Mouse (Mus musculus) A20 (cell line): Measurements from ENCODE around the gene Lmbr1.
"Not testable (repeated sequence)": the region's sequence is repeated elsewhere in the genome, so short reads cannot be mapped to it uniquely, and the experiment has no call there.

ENCODE experiments used
- DNase-seq: peaks from one replicate; pipeline ENCODE4 v3.0.0-alpha.2; 2011; ENCODE audit warnings: low read depth, low spot score

Lmbr1 gene

GRCm38 (mm10) chr5:29378298-29379036, at the start of gene Lmbr1:
Lmbr1 (minus strand) TSS chr5:29378390.
- no peak for DNase-seq

- not testable (repeated sequence) for DNase-seq
Measured at GRCm38 (mm10) chr5:29423330-29423729, 45.1 kb upstream of the Lmbr1 start.

- DNase-seq: no peak
Measured at GRCm38 (mm10) chr5:29413041-29413440, 34.9 kb upstream of the Lmbr1 start.

GRCm38 (mm10) chr5:29410854-29411253, 32.7 kb upstream of the Lmbr1 start:
- DNase-seq: no peak

DNA sequence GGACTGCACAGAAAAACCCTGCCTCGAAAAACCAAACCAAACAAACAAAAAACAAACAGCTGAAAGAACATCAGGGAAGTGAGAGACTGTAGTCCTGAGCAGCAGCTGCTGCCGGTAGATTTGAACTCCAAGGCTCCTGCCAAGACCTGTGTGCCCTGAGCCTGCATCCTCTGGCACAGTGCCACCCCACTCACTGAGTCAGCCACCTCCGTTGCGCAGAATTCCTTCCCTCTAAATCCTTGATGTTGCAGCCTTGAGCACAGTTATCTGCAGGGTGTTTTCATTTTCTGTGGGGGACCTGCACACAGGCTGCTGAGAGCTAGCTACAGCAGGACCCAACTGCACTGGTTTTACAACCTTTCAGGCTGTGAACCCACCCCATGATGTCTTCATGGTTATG, 20.2 kb upstream of the Lmbr1 start:
- no peak for DNase-seq

DNA sequence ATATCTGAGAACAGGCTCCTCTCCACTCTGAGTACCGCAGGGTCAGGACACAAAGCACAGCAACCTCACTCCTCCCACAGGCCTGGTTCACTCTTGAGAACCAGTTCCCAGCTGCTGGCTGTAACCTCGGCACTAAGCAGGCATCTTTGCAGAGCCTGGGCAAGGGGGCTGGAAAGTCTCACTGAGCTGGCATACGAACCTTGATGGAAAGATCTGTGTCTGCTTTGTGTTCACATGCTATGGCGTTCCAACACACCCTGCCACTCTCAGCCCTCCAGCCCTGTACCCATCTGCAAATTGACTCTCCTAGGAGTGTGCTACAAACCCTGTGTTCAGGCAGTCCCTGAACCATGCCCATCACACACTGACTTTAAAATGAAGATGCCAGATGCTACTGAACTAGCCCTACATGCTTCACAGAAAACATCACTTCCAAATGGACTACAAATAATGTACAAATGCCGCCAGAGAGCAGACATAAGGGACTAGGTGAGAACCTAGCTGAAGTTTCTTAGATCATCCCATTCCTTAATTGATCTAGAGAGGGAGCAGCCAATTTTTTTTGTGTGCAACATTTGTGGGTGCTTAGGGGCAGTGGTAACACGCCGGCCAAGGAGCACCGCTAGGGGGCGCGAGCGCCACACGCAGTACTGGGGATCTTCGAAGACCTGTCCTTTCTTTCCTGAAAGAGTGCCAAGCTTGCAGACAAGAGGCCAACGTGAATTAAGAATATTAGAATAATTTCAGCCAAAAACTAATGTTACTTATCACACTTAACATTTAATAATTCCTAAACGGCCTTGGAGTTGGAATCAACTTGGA, 11.0 kb upstream of the Lmbr1 start:
- DNase-seq: peak; percentile 70

- DNase-seq: no peak
Measured at GRCm38 (mm10) chr5:29388181-29388943, 10.2 kb upstream of the Lmbr1 start.

GRCm38 (mm10) chr5:29387591-29387990, 9.4 kb upstream of the Lmbr1 start:
- no peak for DNase-seq

GRCm38 (mm10) chr5:29382776-29383175, 4.6 kb upstream of the Lmbr1 start:
- no peak for DNase-seq

DNA sequence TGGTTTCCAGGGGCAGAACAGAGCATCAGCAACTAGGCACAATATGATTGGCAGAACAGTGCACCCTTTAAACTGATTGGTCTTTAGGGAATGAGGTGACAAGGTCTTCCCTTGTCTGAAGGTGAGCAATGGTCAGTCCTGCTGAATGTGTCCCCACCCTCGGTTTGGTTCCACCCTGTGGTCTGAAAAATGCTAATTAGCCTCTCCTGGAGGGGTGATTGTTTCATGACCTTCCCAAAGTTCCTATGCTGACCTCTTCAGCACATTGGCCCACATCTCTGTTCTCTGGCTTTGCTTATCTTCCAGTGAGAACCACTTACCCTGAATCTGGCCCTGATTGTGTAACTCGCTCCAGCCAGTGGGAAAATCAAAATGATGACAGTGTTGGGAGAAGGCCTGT, 1.9 kb upstream of the Lmbr1 start:
- DNase-seq: no peak

DNA sequence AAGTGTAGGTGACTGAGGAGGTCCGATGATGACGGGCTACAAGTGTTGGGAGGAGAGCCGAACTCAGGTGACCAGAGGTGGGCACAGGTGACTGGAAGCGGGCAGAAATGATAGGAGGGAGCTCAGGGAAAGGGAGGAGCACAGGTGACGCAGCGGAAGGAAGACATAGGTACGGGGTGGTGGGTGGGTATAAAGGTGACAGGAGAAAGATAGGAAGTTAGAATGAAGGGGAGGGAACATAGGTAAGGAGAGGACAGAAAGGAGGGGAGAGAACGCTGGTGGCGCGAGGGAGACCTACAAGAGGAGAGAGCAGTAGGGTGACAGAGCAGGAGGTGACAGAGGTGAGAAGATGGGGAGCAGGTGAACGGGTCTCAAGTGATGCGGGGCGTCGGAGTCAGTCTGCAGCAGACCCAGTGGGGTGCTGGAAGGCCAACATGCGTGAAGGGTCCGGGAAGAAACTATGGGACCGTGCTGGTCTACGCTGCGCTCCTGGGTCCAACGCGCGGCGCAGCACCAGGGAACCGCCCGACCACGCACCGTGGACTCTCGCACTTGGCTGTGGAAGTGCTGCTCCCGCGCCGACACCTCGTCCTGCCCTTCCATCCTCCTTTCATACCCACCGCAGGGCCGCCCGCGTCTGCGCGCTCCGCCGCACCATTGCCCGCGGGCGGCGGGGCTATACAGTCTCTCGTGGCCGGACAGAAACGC, 446 bp downstream of the Lmbr1 start:
- no peak for DNase-seq

- no peak for DNase-seq
Measured at GRCm38 (mm10) chr5:29363511-29363910, 14.7 kb downstream of the Lmbr1 start.

GRCm38 (mm10) chr5:29335836-29336235, 42.4 kb downstream of the Lmbr1 start:
- peak; percentile 46 for DNase-seq

DNA sequence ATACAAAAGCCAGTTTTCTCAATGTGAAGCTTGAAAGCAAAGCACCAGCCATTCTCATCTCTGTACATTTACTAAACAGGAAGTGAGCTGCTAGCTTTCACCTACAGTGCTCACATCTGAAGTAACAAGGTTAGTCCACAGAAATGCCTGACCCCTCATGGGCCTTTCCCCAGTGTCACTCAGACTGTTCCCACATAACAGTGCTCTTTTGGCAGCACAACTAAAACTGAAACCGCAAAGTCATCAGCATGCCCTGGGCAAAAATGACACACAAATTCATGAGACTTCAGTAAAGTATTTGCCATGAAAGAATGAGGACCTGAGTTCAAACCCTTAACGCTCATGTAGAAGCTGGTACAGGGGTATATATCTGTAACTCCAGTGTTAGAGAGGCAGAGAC, 55.7 kb downstream of the Lmbr1 start:
- peak; percentile 14 for DNase-seq

DNA sequence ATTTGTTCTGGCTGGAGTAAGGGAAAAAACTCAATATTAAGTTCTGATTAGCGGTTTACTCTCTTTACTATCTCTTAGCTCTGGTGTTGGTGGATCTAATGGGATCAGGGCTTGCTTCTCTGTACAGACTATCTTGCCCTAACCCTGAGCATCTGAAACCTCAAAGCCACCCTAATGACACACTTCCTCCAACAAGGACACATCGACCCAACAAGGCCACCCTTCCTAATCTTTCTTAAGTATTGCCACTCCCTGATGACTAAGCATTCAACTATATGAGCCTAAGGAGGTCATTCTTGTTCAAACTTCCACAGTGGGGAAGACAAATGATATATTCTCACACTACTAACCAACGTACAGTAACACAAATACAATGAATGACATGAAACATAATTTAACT, 69.0 kb downstream of the Lmbr1 start:
- DNase-seq: no peak

DNA sequence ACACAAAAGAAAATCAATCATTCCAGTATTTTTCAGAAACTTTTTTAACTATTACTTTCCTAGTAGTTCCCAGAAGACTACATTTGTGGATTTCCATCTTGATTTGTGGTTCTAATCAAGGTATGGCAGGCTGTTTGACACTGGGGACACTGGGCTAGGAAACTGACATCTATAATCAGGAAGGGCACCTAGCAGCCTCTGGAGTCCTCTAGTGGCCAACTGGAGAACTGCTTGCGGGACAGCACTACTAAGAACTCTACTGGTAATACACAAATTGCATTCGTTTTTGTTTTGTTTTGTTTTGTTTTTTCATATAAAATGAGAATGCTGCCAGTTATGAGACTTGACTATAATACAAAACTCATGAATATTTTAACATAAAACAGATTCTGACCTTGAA, 85.0 kb downstream of the Lmbr1 start:
- peak; percentile 67 for DNase-seq

- DNase-seq: no peak
Measured at GRCm38 (mm10) chr5:29290110-29290509, 88.1 kb downstream of the Lmbr1 start.

DNA sequence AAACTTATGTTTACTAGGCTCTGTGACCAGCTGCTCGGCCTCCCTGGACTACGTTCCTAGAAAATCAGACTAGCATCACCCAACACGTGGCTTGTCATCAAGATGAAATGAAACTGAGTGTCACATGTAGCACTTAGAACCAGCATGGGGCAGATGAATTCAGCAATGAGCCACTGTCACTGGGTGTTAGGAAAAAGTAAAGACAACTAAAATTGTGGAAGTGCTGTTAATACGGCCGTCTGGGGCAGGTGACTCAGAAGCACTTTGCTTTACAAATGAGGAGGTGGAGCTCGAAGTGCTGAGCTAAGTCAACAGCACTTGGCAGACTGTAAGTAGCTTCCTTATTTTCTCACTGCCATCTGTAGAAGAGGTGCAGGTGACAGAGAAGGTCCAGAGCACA, 88.5 kb downstream of the Lmbr1 start:
- DNase-seq: peak; percentile 77

GRCm38 (mm10) chr5:29281081-29281480, 97.1 kb downstream of the Lmbr1 start:
- no peak for DNase-seq

DNA sequence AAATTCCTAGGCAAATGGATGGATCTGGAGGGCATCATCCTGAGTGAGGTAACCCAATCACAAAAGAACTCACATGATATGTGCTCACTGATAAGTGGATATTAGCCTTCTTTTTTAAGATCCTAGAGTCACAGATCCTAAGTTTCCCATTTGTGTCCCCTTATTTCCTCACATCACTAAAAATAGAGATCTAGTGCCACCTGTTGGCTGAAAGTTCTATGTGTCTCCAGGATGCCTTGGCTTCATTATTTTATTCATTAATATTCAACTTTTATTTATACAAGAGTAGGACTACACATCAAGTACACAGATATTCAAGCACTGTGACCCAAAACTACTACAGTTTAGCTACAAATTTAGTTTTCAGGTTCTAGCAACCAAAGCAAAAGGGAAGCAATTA, 103.4 kb downstream of the Lmbr1 start:
- DNase-seq: peak; percentile 16

- DNase-seq: no peak
Measured at GRCm38 (mm10) chr5:29273426-29273825, 104.8 kb downstream of the Lmbr1 start.

GRCm38 (mm10) chr5:29270879-29271278, 107.3 kb downstream of the Lmbr1 start:
- DNase-seq: no peak
